Mouse (Mus musculus): ENCODE results near the gene Nudt5. TPM values are rescaled to one million over a fixed set of nuclear protein-coding genes. Genes with fewer than 3 reads are reported as not detected.

The Nudt5 gene
- 25.2 to 30.8 TPM (median 27.9 TPM) in 4 replicates for total RNA-seq (2023; ENCODE audit: inconsistent age)

DNA sequence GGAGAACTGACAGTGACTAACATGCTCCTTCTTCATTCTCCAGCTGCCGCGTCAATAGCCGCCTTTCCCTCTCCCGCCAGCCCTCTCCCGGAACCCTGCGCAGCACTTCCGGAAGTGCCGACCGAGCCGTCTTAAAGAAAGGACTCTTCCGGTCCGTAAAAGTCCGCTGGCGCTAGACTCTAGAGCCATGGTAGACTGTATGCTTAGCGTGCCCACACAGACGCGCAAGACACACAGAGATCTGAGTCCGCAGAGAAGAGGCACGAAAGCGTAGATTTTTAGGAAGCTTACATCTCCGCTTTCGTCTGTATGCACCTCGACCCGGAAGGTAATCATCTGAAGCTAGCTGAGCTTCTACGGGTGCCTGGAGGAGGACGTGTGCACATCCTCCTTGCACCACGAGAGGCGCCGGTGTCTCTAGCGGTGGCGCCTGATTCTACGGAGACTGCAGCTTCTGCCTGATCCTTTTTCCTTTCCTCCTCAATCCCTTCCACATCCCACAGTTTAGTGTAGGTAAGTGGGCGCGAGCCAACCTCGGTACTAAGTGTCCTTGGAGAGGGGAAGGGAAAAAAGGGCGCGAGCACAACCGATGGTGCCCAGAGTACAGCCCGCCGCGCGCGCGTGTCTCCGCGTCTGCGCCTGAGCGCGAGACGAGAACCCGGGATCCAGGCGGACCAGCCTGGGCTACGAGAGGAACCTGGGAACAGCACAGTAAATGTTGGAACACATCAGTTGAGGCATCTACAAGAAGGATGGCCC is at the start of gene Nudt5, which contains the start of gene Cdc123:
Nudt5 (plus strand) TSS at position 147 of the 759 bp plus-strand sequence.
Cdc123 (minus strand) TSS at position 292 of the 759 bp plus-strand sequence.

GRCm38 (mm10) chr2:5862834-5863233 is 18.0 kb downstream of the Nudt5 start, which contains the start of gene Gm13199:
TSS of gene Gm13199 (minus strand) at chr2:5862934.

DNA sequence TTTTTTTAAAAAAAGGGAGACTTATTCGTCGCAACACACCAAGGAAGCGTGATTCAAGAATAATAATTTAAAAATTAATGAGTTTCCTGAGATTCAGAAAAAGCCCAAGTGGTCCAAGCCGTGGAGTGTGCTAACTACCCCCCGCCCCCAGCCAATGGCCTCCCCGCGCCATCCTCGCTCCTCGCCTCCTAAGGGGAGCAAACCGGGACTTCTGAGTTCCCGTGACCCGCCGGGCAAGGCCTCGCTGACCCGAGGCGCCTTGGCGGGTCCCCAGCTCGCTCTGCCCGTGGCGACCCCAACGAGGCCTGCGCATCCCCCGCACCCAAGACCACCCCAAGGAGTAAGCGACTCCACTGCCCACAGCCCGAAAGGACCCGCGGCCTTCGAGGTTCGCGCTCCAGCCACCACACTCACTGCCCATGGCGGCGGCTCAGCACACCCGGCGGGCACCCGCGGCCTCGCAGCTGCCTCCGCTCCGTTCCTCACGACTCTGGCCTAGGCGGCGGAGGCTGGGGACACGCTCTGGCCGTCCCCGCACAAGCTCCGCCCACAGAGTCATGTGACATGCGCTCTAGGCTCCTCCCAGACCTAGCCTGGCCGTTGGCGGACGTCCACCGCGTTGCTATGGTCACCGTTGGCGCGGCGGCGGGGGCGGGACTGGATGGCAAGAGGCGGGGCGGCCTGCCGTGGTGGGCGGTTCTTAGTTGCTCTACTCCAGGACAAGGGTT is 50.2 kb downstream of the Nudt5 start, which contains the start of gene Sec61a2:
Sec61a2 (minus strand) TSS at position 590 of the 728 bp plus-strand sequence.

Other genes with a start within 250 kb of the Nudt5 start
- 49.1 to 64.1 TPM (median 51.2 TPM) in 4 replicates for gene Camk1d, start 130.5 kb upstream of the Nudt5 start, total RNA-seq (2023; ENCODE audit: inconsistent age)
- 79.3 to 106 TPM (median 92.1 TPM) in 4 replicates for gene Cdc123, start 145 bp downstream of the Nudt5 start, total RNA-seq (2023; ENCODE audit: inconsistent age)
- gene Gm13199, start 17.9 kb downstream of the Nudt5 start, total RNA-seq (2023; ENCODE audit: inconsistent age): 0.75 to 2.3 TPM (median 1.3 TPM) in 4 replicates
- 26.8 to 40.1 TPM (median 38.8 TPM) in 4 replicates for gene Sec61a2, start 50.4 kb downstream of the Nudt5 start, total RNA-seq (2023; ENCODE audit: inconsistent age)
- gene Dhtkd1, start 97.8 kb downstream of the Nudt5 start, total RNA-seq (2023; ENCODE audit: inconsistent age): 0.51 to 0.86 TPM (median 0.75 TPM) in 4 replicates
- 55.4 to 62.6 TPM (median 58.7 TPM) in 4 replicates for gene Upf2, start 106.5 kb downstream of the Nudt5 start, total RNA-seq (2023; ENCODE audit: inconsistent age)